Mouse (Mus musculus) layer of hippocampus, postnatal 36 days (tissue): ENCODE measurements around the gene Srsf10. TPM values are rescaled to one million over a fixed set of nuclear protein-coding genes. Genes with fewer than 3 reads are reported as not detected.

Experiments
- DNase-seq, 2 experiments: peaks; one replicate each; pipeline ENCODE4 v3.0.0; 2022
- total RNA-seq, 2 experiments: library from RNA; stranded (reverse); gene quantifications; 2 replicates each; pipeline ENCODE4 v1.2.3; 2021

Srsf10 gene
- total RNA-seq, 2 experiments from 2014 or later, result 93.9 to 103 TPM

DNA sequence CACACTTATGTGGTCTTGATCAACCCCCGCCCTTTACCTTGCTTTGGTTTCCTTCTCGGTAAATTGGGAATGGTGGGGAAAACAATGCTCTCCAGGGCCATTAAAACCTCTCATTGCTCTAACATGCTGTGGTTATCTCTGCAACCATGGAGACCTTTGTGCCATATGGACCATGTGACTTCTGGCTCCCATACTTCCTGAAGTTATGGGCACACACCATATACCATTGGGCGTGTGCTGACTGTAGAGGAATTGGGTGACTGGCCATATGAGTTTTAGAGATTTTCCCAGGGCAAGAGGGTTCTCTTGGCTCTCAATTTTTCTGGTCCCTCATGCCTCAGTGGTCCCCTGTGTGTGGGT lies 63.7 kb downstream of the Srsf10 start:
- DNase-seq, result no peak

Other genes with a start within 250 kb of the Srsf10 start
- under 1 TPM; 0.08 to 0.10 TPM for gene Ifnlr1, start 169.5 kb upstream of the Srsf10 start, total RNA-seq
- not detected for gene Il22ra1, start 127.6 kb upstream of the Srsf10 start, total RNA-seq
- under 1 TPM; 0.60 to 0.71 TPM for gene Myom3, start 96.0 kb upstream of the Srsf10 start, total RNA-seq
- gene Pnrc2, start 18.1 kb downstream of the Srsf10 start, total RNA-seq, result 10 to 100 TPM; 54.5 to 56.3 TPM
- under 1 TPM in 1 of 2 experiments, not detected in 1; 0.15 TPM for gene Cnr2, start 39.6 kb downstream of the Srsf10 start, total RNA-seq
- 10 to 100 TPM; 33.4 to 43.1 TPM for gene Fuca1, start 65.0 kb downstream of the Srsf10 start, total RNA-seq
- gene Hmgcl, start 90.7 kb downstream of the Srsf10 start, total RNA-seq, result 10 to 100 TPM; 35.5 to 36.4 TPM
- gene Gale, start 108.0 kb downstream of the Srsf10 start, total RNA-seq, result 10 to 100 TPM; 17.7 to 20.7 TPM
- 100 to 1,000 TPM in 1 of 2 experiments, 10 to 100 TPM in 1; 93.4 to 106 TPM for gene Lypla2, start 116.9 kb downstream of the Srsf10 start, total RNA-seq
- 10 to 100 TPM; 87.4 to 89.4 TPM for gene Pithd1, start 131.5 kb downstream of the Srsf10 start, total RNA-seq
- 10 to 100 TPM; 28.7 to 30.3 TPM for gene Eloa, start 166.0 kb downstream of the Srsf10 start, total RNA-seq
- gene Rpl11, start 197.7 kb downstream of the Srsf10 start, total RNA-seq, result 100 to 1,000 TPM; 284 to 295 TPM